Mouse (Mus musculus): ENCODE data around the gene Osbp2. TPM values are rescaled to one million over a fixed set of nuclear protein-coding genes. Genes with fewer than 3 reads are reported as not detected.
"Not testable (repeated sequence)": the region's sequence is repeated elsewhere in the genome, so short reads cannot be mapped to it uniquely, and the experiment has no call there.

The Osbp2 gene
- polyA plus RNA-seq (2014; fragmentation: Nextera tagmentation; extraction: Ambion mirVana), result 21.2 and 30.0 TPM in 2 replicates

GRCm38 (mm10) chr11:3863454-3864112 is at the start of gene Osbp2:
Gene Osbp2 (minus strand): TSS chr11:3863903.
- DNase-seq (peak; percentile 87), ATAC-seq (ENCODE audit: low FRiP score, low TSS enrichment) (peak; percentile 90)
- 3% methylated on average over 55 of the region's 58 CpGs for WGBS
- H3K27ac ChIP-seq (replicated peaks; ENCODE audit: low read depth, low read length), result 0 out of 2 replicates have a peak within 1 kb of the TSS, but pooled peaks have one; percentile 26
- H3K27me3 ChIP-seq (ENCODE audit: control insufficient read depth, insufficient read depth, low read length), result peaks cover 12% of the 10 kb centered on the region
- peak within 1 kb of the TSS; percentile 73 for H3K4me2 ChIP-seq (ENCODE audit: low read length)
- peak within 1 kb of the TSS; percentile 60 for H3K9ac ChIP-seq (replicated peaks; ENCODE audit: low read length)
- H3K4me1 ChIP-seq (ENCODE audit: control insufficient read depth, insufficient read depth, low read length), result peaks cover 7% of the 10 kb centered on the region; the same call in 1 of the 2 replicates
- H3K36me3 ChIP-seq (ENCODE audit: control insufficient read depth, insufficient read depth, low read length), result no peaks in the 10 kb centered on the region
- H3K4me3 ChIP-seq (replicated peaks; ENCODE audit: low read depth, low read length), result peak within 1 kb of the TSS; percentile 44
- H3K9me3 ChIP-seq (ENCODE audit: control insufficient read depth, low read length), result no peaks in the 10 kb centered on the region

DNA sequence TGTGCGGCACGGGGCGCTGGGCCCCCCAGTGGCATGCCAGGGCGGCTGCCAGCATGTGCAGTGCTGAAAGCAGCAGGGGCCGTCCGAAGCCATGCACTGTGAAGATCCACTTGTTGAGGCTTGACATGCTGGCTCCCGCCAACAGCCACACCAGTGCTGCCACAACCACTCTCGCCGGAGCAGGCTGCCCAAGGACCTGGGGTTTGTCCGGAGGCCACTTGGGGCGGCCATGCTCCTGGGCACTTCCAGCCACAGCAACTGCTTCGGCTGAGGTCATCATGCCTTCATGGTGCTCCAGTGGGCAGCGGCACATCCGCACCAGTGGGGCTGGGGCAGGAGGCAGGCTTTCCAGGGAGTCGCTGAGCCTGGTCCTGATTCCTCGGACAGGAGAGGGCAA is 49.2 kb upstream of the Osbp2 start:
- peak; percentile 63 for DNase-seq

DNA sequence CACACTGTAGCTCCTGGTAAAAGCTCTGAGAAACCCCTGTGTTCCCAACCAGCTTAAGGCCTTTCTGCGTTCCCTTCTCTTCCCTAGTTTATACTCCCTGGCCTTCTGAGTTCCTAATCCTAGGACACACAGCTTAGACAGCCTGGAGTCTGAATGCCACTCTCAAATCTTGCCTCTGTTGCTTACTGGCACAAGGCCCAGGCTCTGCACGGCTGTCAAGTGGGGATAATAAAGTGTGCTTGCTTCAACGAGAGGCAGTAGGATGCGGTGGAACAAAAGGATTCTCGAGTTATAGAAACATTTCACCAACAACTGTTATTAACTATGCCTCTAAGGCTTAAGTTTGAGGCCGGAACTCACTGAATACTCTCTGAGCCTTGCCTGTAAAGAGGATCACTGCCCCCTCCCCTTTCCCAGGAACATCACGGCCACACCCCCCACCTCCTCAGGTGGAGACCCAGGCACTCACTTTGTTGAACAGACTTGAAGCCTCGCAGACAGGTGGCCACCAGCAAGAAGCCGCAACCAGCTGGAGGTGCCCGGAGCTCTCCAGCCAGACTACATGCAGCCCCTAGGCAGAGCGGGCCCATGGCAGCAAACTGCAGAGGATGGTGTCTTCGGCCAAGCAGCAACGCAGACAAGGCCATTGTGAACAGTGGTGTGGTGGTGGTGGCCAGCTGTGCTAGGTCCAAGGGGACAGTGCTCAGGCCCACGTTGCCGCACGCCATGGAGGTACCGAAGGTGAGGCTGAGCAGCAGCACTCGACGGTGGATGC is 48.6 kb upstream of the Osbp2 start:
- no peak; the same call in 1 of the 2 replicates for ATAC-seq (ENCODE audit: low FRiP score, low TSS enrichment)
- no peaks in the 10 kb centered on the region for H3K9me3 ChIP-seq (ENCODE audit: control insufficient read depth, low read length)
- WGBS, result 11% methylated on average over 19 of the region's 19 CpGs
- H3K27me3 ChIP-seq (ENCODE audit: control insufficient read depth, insufficient read depth, low read length), result 0 out of 2 replicates have a peak, but pooled peaks cover 4% of the 10 kb centered on the region
- peaks cover 37% of the 10 kb centered on the region for H3K4me1 ChIP-seq (ENCODE audit: control insufficient read depth, insufficient read depth, low read length)
- peak overlapping the region; percentile 60 for H3K9ac ChIP-seq (replicated peaks; ENCODE audit: low read length)
- peak overlapping the region; percentile 59 for H3K4me3 ChIP-seq (replicated peaks; ENCODE audit: low read depth, low read length)
- H3K27ac ChIP-seq (replicated peaks; ENCODE audit: low read depth, low read length), result no peak overlapping the region
- peaks cover 5% of the 10 kb centered on the region for H3K36me3 ChIP-seq (ENCODE audit: control insufficient read depth, insufficient read depth, low read length)
- peak overlapping the region; percentile 90 for H3K4me2 ChIP-seq (ENCODE audit: low read length)
- DNase-seq, result peak; percentile 73

More for the DNA sequence above, 49.2 kb upstream of the Osbp2 start:
- Histone ChIP-seq H3K9ac (replicated peaks; ENCODE audit: low read length) (peak overlapping the region; percentile 60), H3K27me3 (ENCODE audit: control insufficient read depth, insufficient read depth, low read length) (0 out of 2 replicates have a peak, but pooled peaks cover 4% of the 10 kb centered on the region), H3K27ac (replicated peaks; ENCODE audit: low read depth, low read length) (peak overlapping the region; percentile 74; the same call in 1 of the 2 replicates), H3K9me3 (ENCODE audit: control insufficient read depth, low read length) (no peaks in the 10 kb centered on the region), H3K4me3 (replicated peaks; ENCODE audit: low read depth, low read length) (peak overlapping the region; percentile 59), H3K4me1 (ENCODE audit: control insufficient read depth, insufficient read depth, low read length) (peaks cover 37% of the 10 kb centered on the region), H3K4me2 (ENCODE audit: low read length) (peak overlapping the region; percentile 90), H3K36me3 (ENCODE audit: control insufficient read depth, insufficient read depth, low read length) (no peaks in the 10 kb centered on the region)
- under 1% methylated on average over 16 of the region's 16 CpGs for WGBS
- peak; percentile 18; the same call in 1 of the 2 replicates for ATAC-seq (ENCODE audit: low FRiP score, low TSS enrichment)

DNA sequence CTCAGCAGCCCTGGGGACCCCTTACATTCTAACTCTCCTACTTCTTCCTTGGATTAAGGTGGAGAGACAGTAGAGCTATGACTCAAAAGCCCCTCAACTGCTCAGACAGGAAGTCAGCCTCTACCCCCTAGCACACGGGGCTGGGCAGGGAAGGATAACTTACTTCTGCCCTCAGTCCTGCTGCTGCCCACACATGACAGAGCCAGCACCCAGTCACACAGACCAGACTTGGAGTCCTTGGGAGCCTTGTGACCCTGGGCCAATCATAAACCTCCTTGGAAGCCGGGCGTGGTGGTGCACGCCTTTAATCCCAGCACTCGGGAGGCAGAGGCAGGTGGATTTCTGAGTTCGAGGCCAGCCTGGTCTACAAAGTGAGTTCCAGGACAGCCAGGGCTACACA is 47.7 kb upstream of the Osbp2 start:
- H3K4me1 ChIP-seq (ENCODE audit: control insufficient read depth, insufficient read depth, low read length), result peaks cover 37% of the 10 kb centered on the region
- not testable (repeated sequence) for H3K36me3 ChIP-seq (ENCODE audit: control insufficient read depth, insufficient read depth, low read length); H3K9me3 ChIP-seq (ENCODE audit: control insufficient read depth, low read length); H3K9ac ChIP-seq (replicated peaks; ENCODE audit: low read length); DNase-seq; H3K27ac ChIP-seq (replicated peaks; ENCODE audit: low read depth, low read length); H3K27me3 ChIP-seq (ENCODE audit: control insufficient read depth, insufficient read depth, low read length); ATAC-seq (ENCODE audit: low FRiP score, low TSS enrichment)
- 83% methylated on average over 6 of the region's 6 CpGs for WGBS
- peak overlapping the region; percentile 90 for H3K4me2 ChIP-seq (ENCODE audit: low read length)
- 0 out of 2 replicates have a peak overlapping the region, but pooled peaks have one; percentile 59 for H3K4me3 ChIP-seq (replicated peaks; ENCODE audit: low read depth, low read length)

GRCm38 (mm10) chr11:3910513-3911310 is 47.0 kb upstream of the Osbp2 start:
- no peak for DNase-seq
- 56% methylated on average over 5 of the region's 5 CpGs for WGBS
- Histone ChIP-seq H3K4me2 (ENCODE audit: low read length) (peak overlapping the region; percentile 90), H3K27ac (replicated peaks; ENCODE audit: low read depth, low read length) (no peak overlapping the region), H3K9me3 (ENCODE audit: control insufficient read depth, low read length) (no peaks in the 10 kb centered on the region), H3K9ac (replicated peaks; ENCODE audit: low read length) (peak overlapping the region; percentile 16; the same call in 1 of the 2 replicates), H3K36me3 (ENCODE audit: control insufficient read depth, insufficient read depth, low read length) (peaks cover 9% of the 10 kb centered on the region), H3K27me3 (ENCODE audit: control insufficient read depth, insufficient read depth, low read length) (0 out of 2 replicates have a peak, but pooled peaks cover 4% of the 10 kb centered on the region), H3K4me3 (replicated peaks; ENCODE audit: low read depth, low read length) (no peak overlapping the region), H3K4me1 (ENCODE audit: control insufficient read depth, insufficient read depth, low read length) (peaks cover 37% of the 10 kb centered on the region)
- ATAC-seq (ENCODE audit: low FRiP score, low TSS enrichment), result no peak

DNA sequence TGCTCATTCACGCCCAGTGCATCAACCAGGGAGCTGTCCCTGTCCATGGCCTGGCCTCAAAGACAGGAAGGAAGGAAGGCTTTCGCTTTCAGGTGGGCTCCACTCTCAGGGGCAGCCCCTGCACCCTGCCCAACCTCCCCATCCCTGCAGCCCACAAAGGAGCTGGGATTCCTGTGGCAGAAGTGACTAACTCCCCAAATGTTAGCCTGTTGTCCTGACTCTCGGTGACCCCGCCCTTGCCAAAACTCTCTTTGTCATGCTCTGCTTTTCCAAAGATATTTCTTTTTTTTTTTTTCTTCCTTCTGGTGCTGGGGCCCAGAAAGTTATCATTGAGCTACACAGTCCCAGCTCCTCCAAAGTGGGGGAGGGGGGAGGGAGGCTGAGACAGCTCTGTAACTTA is 45.5 kb upstream of the Osbp2 start:
- no peak overlapping the region for H3K4me2 ChIP-seq (ENCODE audit: low read length)
- 95% methylated on average over 4 of the region's 4 CpGs for WGBS
- H3K36me3 ChIP-seq (ENCODE audit: control insufficient read depth, insufficient read depth, low read length), result peaks cover 16% of the 10 kb centered on the region
- no peak for DNase-seq
- H3K9ac ChIP-seq (replicated peaks; ENCODE audit: low read length), result no peak overlapping the region
- no peak for ATAC-seq (ENCODE audit: low FRiP score, low TSS enrichment)
- H3K4me1 ChIP-seq (ENCODE audit: control insufficient read depth, insufficient read depth, low read length), result peaks cover 37% of the 10 kb centered on the region
- H3K27me3 ChIP-seq (ENCODE audit: control insufficient read depth, insufficient read depth, low read length), result 0 out of 2 replicates have a peak, but pooled peaks cover 4% of the 10 kb centered on the region
- no peak overlapping the region for H3K27ac ChIP-seq (replicated peaks; ENCODE audit: low read depth, low read length)
- no peaks in the 10 kb centered on the region for H3K9me3 ChIP-seq (ENCODE audit: control insufficient read depth, low read length)
- no peak overlapping the region for H3K4me3 ChIP-seq (replicated peaks; ENCODE audit: low read depth, low read length)

DNA sequence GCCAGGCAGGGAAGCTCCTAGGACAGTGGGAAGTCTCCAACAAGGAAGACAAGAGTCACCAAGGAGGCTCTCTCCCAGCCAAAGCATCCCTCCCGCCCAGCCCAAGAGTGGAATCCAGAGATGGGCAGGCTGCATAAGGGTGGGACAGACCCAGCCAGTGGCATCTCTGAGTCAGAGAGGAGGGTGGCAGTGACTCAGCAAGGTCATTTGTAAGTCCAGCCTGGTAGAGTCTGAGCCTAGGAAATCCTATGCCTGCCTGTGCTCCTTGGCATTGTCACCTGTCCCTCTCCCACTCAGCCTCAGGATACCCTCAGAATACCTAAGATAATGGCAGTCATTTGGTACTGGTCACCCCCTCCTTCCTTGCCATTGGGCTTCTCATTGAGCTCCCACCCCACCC is 41.7 kb upstream of the Osbp2 start:
- no peaks in the 10 kb centered on the region for H3K9me3 ChIP-seq (ENCODE audit: control insufficient read depth, low read length)
- no peaks in the 10 kb centered on the region for H3K27me3 ChIP-seq (ENCODE audit: control insufficient read depth, insufficient read depth, low read length)
- WGBS, result 93% methylated on average over 1 of the region's 1 CpGs
- no peak overlapping the region for H3K27ac ChIP-seq (replicated peaks; ENCODE audit: low read depth, low read length)
- H3K36me3 ChIP-seq (ENCODE audit: control insufficient read depth, insufficient read depth, low read length), result peaks cover 20% of the 10 kb centered on the region
- H3K4me2 ChIP-seq (ENCODE audit: low read length), result no peak overlapping the region
- no peak overlapping the region for H3K9ac ChIP-seq (replicated peaks; ENCODE audit: low read length)
- H3K4me1 ChIP-seq (ENCODE audit: control insufficient read depth, insufficient read depth, low read length), result peaks cover 10% of the 10 kb centered on the region
- H3K4me3 ChIP-seq (replicated peaks; ENCODE audit: low read depth, low read length), result no peak overlapping the region
- ATAC-seq (ENCODE audit: low FRiP score, low TSS enrichment) (no peak), DNase-seq (no peak)

DNA sequence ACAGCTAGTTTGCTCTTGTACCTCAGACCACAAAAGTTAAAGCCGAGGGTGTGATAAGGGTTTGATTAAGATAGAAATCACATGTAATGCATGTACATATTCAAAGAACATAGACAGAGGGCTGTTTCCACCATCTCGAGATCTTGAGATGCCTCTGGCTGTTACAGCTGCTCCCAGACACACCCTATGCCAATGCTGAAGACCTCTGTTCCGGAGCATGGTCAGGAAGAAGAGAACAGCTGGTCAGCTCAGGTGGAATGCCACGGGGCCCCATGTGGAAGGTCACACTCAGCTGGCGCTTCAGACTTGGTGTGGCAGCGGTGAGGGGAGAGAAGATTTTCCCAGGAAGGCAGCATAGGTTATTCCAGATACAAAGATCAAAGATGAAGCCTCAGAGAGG is 41.0 kb upstream of the Osbp2 start:
- Histone ChIP-seq H3K9me3 (ENCODE audit: control insufficient read depth, low read length) (no peaks in the 10 kb centered on the region), H3K4me2 (ENCODE audit: low read length) (no peak overlapping the region), H3K27me3 (ENCODE audit: control insufficient read depth, insufficient read depth, low read length) (no peaks in the 10 kb centered on the region), H3K36me3 (ENCODE audit: control insufficient read depth, insufficient read depth, low read length) (peaks cover 20% of the 10 kb centered on the region), H3K4me1 (ENCODE audit: control insufficient read depth, insufficient read depth, low read length) (peaks cover 6% of the 10 kb centered on the region; the same call in 1 of the 2 replicates), H3K4me3 (replicated peaks; ENCODE audit: low read depth, low read length) (no peak overlapping the region), H3K27ac (replicated peaks; ENCODE audit: low read depth, low read length) (no peak overlapping the region), H3K9ac (replicated peaks; ENCODE audit: low read length) (no peak overlapping the region)
- 85% methylated on average over 6 of the region's 6 CpGs for WGBS
- ATAC-seq (ENCODE audit: low FRiP score, low TSS enrichment) (no peak), DNase-seq (no peak)

Measured in midbrain, embryonic 14.5 days (tissue).